Mouse (Mus musculus) right cerebral cortex, postnatal 4 days (tissue): ENCODE data around the gene Crls1.

Experiments used
- DNase-seq: peaks from one replicate; pipeline ENCODE4 v3.0.0-alpha.2; 2022

Crls1 gene

GRCm38 (mm10) chr2:132885312-132885711, 38.8 kb downstream of the Crls1 start:
- no peak for DNase-seq

- DNase-seq, result no peak
Observed at GRCm38 (mm10) chr2:132893826-132894225, 47.4 kb downstream of the Crls1 start.

- DNase-seq, result no peak
Observed at GRCm38 (mm10) chr2:132898211-132898610, 51.7 kb downstream of the Crls1 start.

GRCm38 (mm10) chr2:132900596-132900995, 54.1 kb downstream of the Crls1 start:
- DNase-seq, result no peak

- no peak for DNase-seq
Observed at GRCm38 (mm10) chr2:132901636-132902035, 55.2 kb downstream of the Crls1 start.

GRCm38 (mm10) chr2:132902056-132902455, 55.6 kb downstream of the Crls1 start:
- no peak for DNase-seq

- DNase-seq, result peak; percentile 21
Observed at GRCm38 (mm10) chr2:132903498-132903897, 57.0 kb downstream of the Crls1 start.

GRCm38 (mm10) chr2:132904961-132905360, 58.5 kb downstream of the Crls1 start:
- DNase-seq, result no peak

GRCm38 (mm10) chr2:132906763-132907162, 60.3 kb downstream of the Crls1 start:
- no peak for DNase-seq

- no peak for DNase-seq
Observed at GRCm38 (mm10) chr2:132914785-132915184, 68.3 kb downstream of the Crls1 start.
